Mouse (Mus musculus): Measurements from ENCODE around the gene Sntn. TPM values are rescaled to one million over a fixed set of nuclear protein-coding genes. Genes with fewer than 3 reads are reported as not detected.

Gene Sntn
- total and polyA plus RNA-seq, 2 experiments, result not detected

- WGBS, result 31% methylated on average over 4 of the region's 4 CpGs
- Histone ChIP-seq H3K36me3 (ENCODE audit: control insufficient read depth, insufficient read depth, low read length) (no peaks in the 10 kb centered on the region), H3K27me3 (ENCODE audit: control insufficient read depth, insufficient read depth, low read length) (no peaks in the 10 kb centered on the region), H3K4me3 (ENCODE audit: insufficient read depth, low read depth, low read length) (no peak overlapping the region), H3K4me1 (ENCODE audit: control insufficient read depth, insufficient read depth, low read length) (no peaks in the 10 kb centered on the region), H3K27ac (replicated peaks; ENCODE audit: insufficient read depth, low read depth, low read length) (no peak overlapping the region), H3K79me2 (ENCODE audit: control insufficient read depth, insufficient read depth, low read length) (no peaks in the 10 kb centered on the region), H3K9ac (ENCODE audit: low read depth, low read length) (no peak overlapping the region)
- DNase-seq (ENCODE audit: extremely low read depth, low read depth, low spot score), result no peak
- no peak for TF ChIP-seq POLR2A (IDR thresholded peaks at IDR 0.05; ENCODE audit: extremely low read depth, insufficient read depth, low read length)
- TF ChIP-seq CTCF (IDR thresholded peaks at IDR 0.05; ENCODE audit: low read depth, low read length), result no peak
Measured at GRCm38 (mm10) chr14:13732263-13732662, 61.6 kb downstream of the Sntn start.

Other genes starting within 250 kb of the Sntn start
- not detected in 2 replicates for gene Gm281, start 243.6 kb downstream of the Sntn start, total RNA-seq (2014; rRNA removed)
- not detected in 2 replicates for gene Gm281, start 243.6 kb downstream of the Sntn start, polyA plus RNA-seq (2012; rRNA removed)